In the genomic region with DNA sequence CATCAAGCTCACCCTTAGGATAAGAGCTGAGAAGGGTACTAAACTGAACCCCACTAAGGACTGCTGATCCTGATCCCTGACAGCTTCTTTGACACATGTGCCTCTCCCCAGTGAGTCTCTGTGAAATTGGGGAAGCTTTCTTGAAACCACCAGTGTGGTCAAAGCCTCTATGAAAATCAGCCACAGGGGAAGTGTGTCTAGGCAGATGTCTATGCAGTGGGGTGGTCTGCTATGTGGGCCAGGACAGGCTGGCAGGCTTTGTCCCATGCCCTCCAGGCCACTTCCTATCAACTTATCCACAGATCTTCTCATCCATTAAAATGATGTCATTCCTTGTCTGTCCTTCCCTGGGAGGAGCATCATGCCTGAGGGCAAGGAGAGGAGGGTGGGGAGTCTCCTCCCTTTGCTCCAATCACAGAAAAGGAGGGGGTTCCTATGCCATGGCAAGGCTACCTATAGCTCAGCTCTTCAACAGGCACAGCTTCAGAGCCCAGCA, we compare ENCODE assay signal across 15 mouse cellular contexts. TPM values are rescaled to one million over a fixed set of nuclear protein-coding genes. Genes with fewer than 3 reads are reported as not detected.
"Had no signal": no experiment of that assay in that cellular context is flagged by ENCODE, and none has a peak within 500 bp of the region (broad histone marks: within the 10 kb centered on the region; RNA-seq: fewer than 3 reads in every experiment).

A gene (plus strand): TSS at position 446 of the 496 bp plus-strand sequence.

RNA-seq across cellular contexts. Expression of the gene that starts here (rescaled TPM):
- total RNA-seq: layer of hippocampus, adult 18-20 months; layer of hippocampus, postnatal 14 days; left cerebral cortex, adult 8-10 months; left cerebral cortex, postnatal 14 days; left cerebral cortex, postnatal 4 days had no signal
- polyA plus RNA-seq: kidney, embryonic 16.5 days; limb, embryonic 12.5 days; liver, embryonic 12.5 days; liver, embryonic 16.5 days; lung, embryonic 14.5 days; midbrain, embryonic 10.5 days; midbrain, embryonic 13.5 days; midbrain, embryonic 16.5 days; neural tube, embryonic 12.5 days; urinary bladder, adult 2 months had no signal
